Mouse (Mus musculus) left cerebral cortex, adult 2 months (tissue): ENCODE measurements around the gene Pck2. TPM values are rescaled to one million over a fixed set of nuclear protein-coding genes. Genes with fewer than 3 reads are reported as not detected.

Experiments
- DNase-seq, 2 experiments: peaks; one replicate each; pipeline ENCODE4 v3.0.0; 2021 to 2022; ENCODE audit warnings: low spot score in 2 of 2, mixed read lengths in 1 of 2; ENCODE audit errors: extremely low spot score in 1 of 2
- H3K27ac ChIP-seq: fragments of 200-600 bp; 2 replicates; pipeline ENCODE4 v1.8.1; 2022
- H3K4me3 ChIP-seq: fragments of 200-600 bp; 2 replicates; pipeline ENCODE4 v1.8.1; 2022
- CTCF ChIP-seq: fragments of 200-600 bp; IDR thresholded peaks from 2 replicates; pipeline ENCODE4 v1.8.1; 2022; ENCODE audit warnings: antibody characterized with exemption, mild to moderate bottlenecking, moderate library complexity
- intact Hi-C: fragments of 180-260 bp; cut with DNase I; formaldehyde crosslinking; loops from one replicate; pipeline ENCODE4 v1.15.1; 2025
- total RNA-seq, 2 experiments: library from RNA; stranded (reverse); gene quantifications; 2 replicates each; pipeline ENCODE4 v1.2.3; 2021

Gene Pck2
- total RNA-seq, 2 experiments from 2014 or later = 31.1 to 36.0 TPM

DNA sequence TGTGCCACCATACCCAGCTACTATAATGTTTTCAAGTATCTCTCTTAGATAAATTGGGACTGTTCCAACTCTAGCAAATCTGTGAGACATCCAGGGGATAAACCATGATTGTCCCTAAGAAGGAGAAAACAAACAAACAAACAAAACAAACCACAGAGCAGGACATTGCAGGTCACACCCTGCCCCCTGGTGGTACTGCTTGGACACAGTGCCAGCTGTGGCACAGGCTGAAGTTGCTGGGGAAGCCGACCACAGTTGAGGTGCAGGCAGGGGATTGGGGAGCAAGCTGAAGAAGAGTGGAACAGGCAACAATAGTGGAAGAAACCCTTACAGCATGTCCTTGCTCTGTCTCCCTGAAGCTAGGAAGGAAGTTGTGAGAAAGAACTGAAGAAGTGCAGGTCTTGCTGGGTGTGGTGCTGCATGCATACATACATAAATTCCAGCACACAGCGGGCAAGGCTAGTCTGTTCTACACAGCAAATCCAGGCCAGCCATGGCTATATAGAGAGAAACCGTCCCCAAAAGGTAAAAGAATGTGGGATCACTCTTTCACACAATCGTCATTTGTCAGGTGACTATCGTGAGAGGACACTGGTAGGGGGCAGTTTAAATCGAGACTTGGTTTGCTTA is 3.8 kb upstream of the Pck2 start:
- peak; percentile 42 to 47 for DNase-seq
- peak; percentile 80 for TF ChIP-seq CTCF
- H3K4me3 ChIP-seq = no peak overlapping the region
- intact Hi-C loops = no loop called here
- no peak overlapping the region for H3K27ac ChIP-seq

DNA sequence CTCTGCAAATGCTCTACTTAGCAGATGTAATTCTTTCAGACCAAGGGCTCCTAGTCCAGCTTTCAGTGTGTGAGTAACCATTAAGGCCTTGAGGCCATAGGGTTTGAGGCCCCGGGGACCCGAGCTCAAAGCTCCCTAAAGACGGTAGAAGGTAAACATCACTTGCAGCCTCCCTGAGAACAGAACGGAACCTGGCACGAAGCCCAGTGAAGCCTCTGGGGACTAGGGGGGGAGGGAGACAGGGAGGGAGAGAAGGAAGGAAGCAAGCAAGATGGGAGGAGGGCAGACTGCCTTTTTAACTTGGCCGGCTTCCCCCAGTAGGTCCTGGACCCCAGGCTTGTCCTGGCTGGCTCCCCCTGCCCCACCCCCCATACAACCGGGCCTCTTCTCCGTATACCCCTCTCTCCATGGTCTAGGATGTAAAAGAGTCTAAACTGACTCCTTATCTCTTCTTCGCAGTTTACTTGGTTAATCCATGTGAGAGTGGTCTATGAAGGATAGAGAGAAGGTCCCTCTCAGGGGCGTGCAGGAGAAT is 788 bp downstream of the Pck2 start:
- TF ChIP-seq CTCF = no peak
- peak overlapping the region; percentile 93 for H3K27ac ChIP-seq
- DNase-seq = peak; percentile 71 to 83
- peak overlapping the region; percentile 70 for H3K4me3 ChIP-seq
- intact Hi-C loops = loop anchor here (2.0 kb wide), 1 partner anchor 16 kb away; no protein-coding TSS in a partner anchor

DNA sequence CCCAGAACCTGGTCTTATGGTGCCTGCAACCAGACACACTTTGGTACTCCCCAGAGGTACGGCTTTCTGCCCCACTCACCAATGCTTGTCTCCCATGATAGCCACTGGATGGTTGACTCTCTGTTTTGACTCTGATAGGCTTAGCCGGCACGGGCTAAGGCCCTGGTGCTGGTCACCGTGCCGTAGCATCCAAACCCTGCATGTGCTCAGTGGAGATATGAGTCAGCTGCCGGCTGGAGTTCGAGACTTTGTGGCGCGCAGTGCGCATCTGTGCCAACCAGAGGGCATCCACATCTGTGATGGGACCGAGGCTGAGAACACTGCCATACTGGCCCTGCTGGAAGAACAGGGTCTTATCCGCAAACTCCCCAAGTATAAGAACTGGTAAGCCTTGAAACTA is 2.2 kb downstream of the Pck2 start:
- no peak overlapping the region for H3K27ac ChIP-seq
- no peak for DNase-seq
- intact Hi-C loops = no loop called here
- TF ChIP-seq CTCF = no peak
- no peak overlapping the region for H3K4me3 ChIP-seq

DNA sequence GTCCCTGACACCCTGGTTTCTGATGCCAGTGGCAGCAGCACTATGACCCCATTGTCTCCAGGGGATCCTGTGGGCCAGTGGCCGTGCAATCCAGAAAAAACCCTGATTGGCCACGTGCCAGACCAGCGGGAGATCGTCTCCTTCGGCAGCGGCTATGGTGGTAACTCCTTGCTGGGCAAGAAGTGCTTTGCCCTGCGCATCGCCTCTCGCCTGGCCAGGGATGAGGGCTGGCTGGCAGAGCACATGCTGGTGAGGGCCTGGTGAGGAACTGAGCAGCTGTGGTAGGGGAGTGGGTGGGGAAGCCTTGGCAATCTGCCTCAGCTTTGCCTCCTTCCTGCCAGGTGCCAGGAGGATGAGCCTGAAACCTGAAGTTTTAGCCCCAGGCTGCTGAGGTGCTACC is 4.3 kb downstream of the Pck2 start:
- no peak overlapping the region for H3K27ac ChIP-seq
- intact Hi-C loops = no loop called here
- DNase-seq = no peak
- no peak for TF ChIP-seq CTCF
- no peak overlapping the region for H3K4me3 ChIP-seq

DNA sequence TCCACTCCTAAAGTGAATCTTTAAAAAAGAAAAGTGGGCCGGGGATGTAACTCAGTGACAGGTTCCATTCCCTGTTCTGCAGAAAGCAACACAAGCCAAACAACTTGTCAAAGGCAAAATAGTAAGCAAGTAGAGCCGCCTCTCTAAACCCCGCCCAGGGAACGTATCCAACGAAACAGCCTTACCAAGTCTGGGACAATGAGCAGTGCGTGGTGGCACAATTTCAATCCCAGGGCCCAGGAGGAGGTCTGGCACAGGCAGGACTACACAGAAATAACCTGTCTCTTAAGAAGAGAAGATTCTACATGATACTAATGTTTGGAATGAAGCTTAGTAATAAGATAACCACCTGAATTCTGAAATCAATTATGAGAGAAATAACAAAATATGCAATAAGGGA is 10.1 kb downstream of the Pck2 start:
- TF ChIP-seq CTCF = no peak
- no peak overlapping the region for H3K4me3 ChIP-seq
- no peak overlapping the region for H3K27ac ChIP-seq
- no peak for DNase-seq
- intact Hi-C loops = no loop called here

DNA sequence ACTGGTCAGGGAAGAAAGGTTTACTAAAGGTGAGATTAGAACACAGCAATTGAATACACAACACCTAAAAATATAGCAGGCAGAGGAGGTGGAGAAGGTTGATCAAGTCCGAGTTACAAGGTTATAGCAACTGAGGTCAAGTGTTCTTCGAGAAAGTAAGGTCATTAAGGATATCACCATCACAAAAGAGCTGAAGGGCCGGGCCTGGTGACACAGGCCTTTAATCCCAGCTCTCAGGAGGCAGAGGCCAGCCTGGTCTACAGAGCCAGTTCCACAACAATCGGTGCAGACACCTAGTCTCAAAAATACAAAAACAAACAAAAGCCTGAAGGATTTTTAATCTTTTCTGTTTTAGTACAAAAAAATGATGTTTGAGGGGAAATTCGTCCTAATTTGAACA is 11.3 kb downstream of the Pck2 start:
- no peak overlapping the region for H3K27ac ChIP-seq
- no peak overlapping the region for H3K4me3 ChIP-seq
- no peak for DNase-seq
- intact Hi-C loops = no loop called here
- TF ChIP-seq CTCF = no peak

DNA sequence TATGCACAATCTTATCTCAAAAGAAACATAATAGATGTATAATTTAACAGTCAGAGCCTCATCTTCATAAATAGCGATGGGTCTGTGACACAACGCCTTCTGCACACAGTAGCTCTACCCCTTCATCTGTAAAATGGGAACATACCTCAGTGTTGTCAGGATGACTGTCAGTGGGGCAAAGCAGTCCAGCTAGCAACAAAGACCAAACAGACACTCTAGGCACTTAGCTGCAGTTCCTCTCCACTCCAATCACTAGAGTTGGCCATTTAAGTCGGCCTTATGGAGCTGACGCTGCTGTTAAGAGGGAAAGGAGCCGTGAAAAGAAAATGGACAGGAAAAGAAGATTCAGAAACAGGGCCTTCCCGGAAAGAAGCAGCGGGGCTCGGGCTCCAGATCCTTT is 11.7 kb downstream of the Pck2 start:
- intact Hi-C loops = no loop called here
- no peak overlapping the region for H3K27ac ChIP-seq
- TF ChIP-seq CTCF = no peak
- no peak for DNase-seq
- no peak overlapping the region for H3K4me3 ChIP-seq

DNA sequence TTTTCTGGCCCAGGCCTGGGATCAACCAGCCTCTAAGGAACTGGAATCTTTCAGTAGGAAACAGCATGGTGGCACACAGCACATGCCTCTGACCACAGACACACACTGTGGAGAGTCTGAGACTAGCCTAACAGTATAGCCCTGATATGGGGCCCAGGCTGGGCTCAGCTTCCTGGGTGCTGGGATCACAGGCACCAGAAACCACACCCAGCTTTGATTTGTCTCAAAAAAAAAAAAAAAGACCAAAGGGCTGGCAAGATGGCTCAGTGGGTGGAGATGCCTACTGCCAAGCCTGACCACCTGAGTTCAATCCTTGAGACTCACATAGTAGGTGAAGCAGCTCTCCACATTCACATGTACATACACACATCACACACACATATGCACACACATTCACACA is 14.6 kb downstream of the Pck2 start:
- intact Hi-C loops = no loop called here
- no peak for TF ChIP-seq CTCF
- Histone ChIP-seq H3K27ac (no peak overlapping the region), H3K4me3 (no peak overlapping the region)
- DNase-seq = no peak

DNA sequence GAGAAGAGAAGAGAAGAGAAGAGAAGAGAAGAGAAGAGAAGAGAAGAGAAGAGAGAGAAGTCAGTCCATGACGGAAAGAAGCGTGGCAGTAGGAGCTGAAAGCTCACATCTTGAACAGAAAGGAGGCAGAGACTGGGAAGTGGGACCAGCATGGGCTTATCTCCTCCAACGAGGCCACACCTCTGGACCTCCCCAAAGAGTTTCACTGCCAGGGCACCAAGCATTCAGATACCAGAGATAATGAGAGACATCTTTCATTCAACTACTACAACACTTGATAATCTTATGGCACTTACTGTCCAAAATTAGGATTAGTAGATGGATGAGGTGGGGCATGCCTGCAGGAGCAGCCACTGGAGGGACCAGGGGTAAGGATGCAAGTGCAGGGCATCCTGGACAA is 15.7 kb downstream of the Pck2 start:
- intact Hi-C loops = loop anchor here (2.0 kb wide), 1 partner anchor 15 kb away; the partner anchor contains the start of gene Pck2

DNA sequence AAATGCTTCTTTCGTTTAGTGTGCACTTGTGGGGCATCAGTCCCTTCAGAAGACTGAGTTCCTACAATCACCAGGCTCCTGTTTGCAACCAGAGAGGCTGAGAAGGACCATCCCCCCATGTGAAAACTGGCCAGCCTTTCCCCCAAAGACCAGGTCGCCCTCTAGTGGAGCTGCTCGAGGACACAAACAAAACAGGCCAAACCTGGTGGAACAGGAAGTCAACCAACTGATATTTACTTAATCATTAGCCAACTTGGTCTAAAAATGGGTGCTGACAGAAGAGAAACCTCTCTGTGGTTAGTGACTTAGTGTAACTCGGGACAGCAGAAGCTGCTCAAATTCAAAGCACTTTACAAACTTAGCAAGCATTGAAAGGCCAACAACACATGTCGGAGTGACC is 16.9 kb downstream of the Pck2 start:
- intact Hi-C loops = loop anchor here (1.0 to 2.0 kb wide), 2 partner anchors 16 to 60 kb away; partner anchors contain the start of gene Pck2
- DNase-seq = peak; percentile 70 to 74
- H3K4me3 ChIP-seq = no peak overlapping the region

More for the DNA sequence above, 15.7 kb downstream of the Pck2 start:
- TF ChIP-seq CTCF = no peak
- H3K27ac ChIP-seq = no peak overlapping the region
- DNase-seq = no peak
- no peak overlapping the region for H3K4me3 ChIP-seq

DNA sequence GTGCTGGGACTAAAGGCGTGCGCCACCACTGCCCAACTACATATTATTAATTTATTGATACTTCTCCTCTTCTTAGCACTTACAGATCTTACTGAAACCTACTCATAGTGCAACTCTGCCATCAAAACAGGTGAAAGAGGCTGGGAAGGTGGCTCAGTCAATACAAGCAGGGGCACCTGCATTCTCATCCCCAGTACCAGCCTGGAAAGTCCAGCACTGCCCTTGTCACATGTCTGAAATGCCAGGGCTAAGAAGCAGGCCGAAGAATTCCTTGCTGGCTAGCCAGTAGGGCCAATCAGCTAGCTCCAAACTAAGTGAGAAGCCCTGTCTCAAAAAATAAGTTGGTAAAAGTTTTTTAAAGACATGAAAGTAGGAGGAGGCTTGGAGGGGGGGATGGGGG is 17.5 kb downstream of the Pck2 start:
- no peak overlapping the region for H3K27ac ChIP-seq
- TF ChIP-seq CTCF = no peak
- no peak for DNase-seq
- intact Hi-C loops = loop anchor here (1.0 to 2.0 kb wide), 2 partner anchors 17 to 60 kb away; partner anchors contain the start of gene Pck2
- H3K4me3 ChIP-seq = no peak overlapping the region

More for the DNA sequence above, 16.9 kb downstream of the Pck2 start:
- TF ChIP-seq CTCF = peak; percentile 80
- H3K27ac ChIP-seq = no peak overlapping the region

DNA sequence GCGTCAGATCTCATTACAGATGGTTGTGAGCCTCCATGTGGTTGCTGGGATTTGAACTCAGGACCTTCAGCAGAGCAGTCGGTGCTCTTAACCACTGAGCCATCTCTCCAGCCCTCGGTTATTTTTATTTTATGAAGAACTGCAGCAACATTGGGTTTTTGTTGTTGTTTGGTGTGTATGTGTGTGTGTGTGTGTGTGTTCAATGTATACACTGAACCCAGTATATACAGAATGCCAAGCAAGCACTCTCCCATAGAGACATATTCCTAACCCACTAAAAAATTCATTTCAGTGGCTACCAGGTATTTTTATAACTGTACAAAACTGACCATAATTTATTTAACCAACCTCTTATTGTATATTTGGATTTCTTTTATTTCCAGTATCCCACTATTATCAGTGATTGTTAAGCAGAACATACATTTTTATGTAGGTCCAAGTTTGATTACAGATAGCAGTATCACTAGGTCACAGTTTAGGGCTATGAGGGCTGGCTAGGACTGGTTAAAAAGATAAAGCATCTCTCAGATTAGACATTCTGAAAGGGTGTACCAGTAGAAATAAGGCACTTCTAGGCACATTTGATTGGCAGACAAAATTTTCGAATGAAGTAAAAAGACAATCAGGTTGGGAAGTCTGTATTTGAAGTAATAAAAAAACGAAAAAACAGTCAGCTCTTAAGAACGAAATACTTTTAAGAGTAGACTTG is 18.8 kb downstream of the Pck2 start:
- DNase-seq = no peak
- peak overlapping the region; percentile 97 for H3K27ac ChIP-seq
- TF ChIP-seq CTCF = no peak; the same call in 1 of the 2 replicates
- intact Hi-C loops = no loop called here
- peak overlapping the region; percentile 59 for H3K4me3 ChIP-seq
